ENCODE assay signal across 19 mouse cellular contexts in the genomic region with DNA sequence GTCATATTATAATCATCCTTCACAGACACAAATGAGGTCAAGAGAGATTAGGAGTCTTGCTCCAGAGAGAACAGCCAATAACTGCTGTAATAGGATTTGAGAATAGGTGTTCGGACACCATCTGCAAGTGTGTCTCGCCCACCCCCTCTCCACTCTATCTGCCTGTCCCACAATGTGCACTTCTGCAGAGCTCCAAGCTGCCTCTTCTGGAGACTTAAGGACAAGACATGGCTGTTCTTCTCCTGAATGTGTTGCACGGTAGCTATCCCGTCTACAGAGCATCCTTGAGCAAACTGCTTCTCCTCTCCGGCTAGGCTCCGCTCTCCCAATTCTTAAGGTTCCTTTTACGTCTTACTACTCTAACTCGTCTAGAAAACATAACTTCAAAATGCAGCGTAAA. TPM values are rescaled to one million over a fixed set of nuclear protein-coding genes. Genes with fewer than 3 reads are reported as not detected.
DNase-seq lines count a peak whose midpoint lies in the region; ATAC-seq and TF ChIP-seq lines count a peak whose summit lies in the region.
"Had no signal": no experiment of that assay in that cellular context is flagged by ENCODE, and none has a peak within 500 bp of the region (broad histone marks: within the 10 kb centered on the region; RNA-seq: fewer than 3 reads in every experiment).

No protein-coding gene starts in this region.

- intact Hi-C loops in left cerebral cortex, adult 2 months (cut with DNase I): no loop called here

- ATAC-seq in frontal cortex, adult (ENCODE audit: low TSS enrichment): peak; percentile 81
- ATAC-seq: forebrain, embryonic 13.5 days; hindbrain, embryonic 16.5 days had no signal

- no peak for DNase-seq in frontal cortex, postnatal 25 days (ENCODE audit: low spot score in 2 of 2)
- DNase-seq in left cerebral cortex, adult 2 months (ENCODE audit: extremely low spot score in 1 of 2, low spot score in 2 of 2): no peak
- no peak for DNase-seq in left cerebral cortex, adult 18-20 months (ENCODE audit: low spot score in 2 of 2)
- peak; percentile 55 for DNase-seq in retina, postnatal 1 day
- no peak for DNase-seq in retina, embryonic 14.5 days (ENCODE audit: low spot score)
- no peak for DNase-seq in kidney, postnatal 10 days
- DNase-seq: adrenal gland, postnatal 10 days; cerebellum, adult 18-20 months; cerebellum, adult 9-11 months; cerebellum, postnatal 36 days; gastrocnemius, postnatal 10 days; heart, adult 2 months; heart, postnatal 4 days had no signal

- H3K27ac ChIP-seq in left cerebral cortex, adult 2 months: peak overlapping the region; percentile 66
- H3K27ac ChIP-seq: embryonic facial prominence, embryonic 13.5 days; forebrain, embryonic 13.5 days; heart, adult 2 months; heart, embryonic 13.5 days; hindbrain, embryonic 12.5 days had no signal

- H3K4me3 ChIP-seq in left cerebral cortex, adult 2 months: no peak overlapping the region
- H3K4me3 ChIP-seq: embryonic facial prominence, embryonic 13.5 days; forebrain, embryonic 13.5 days; heart, adult 2 months; heart, embryonic 13.5 days; hindbrain, embryonic 12.5 days had no signal

- no peak; the same call in none of the 2 replicates for TF ChIP-seq CTCF in left cerebral cortex, adult 2 months (IDR thresholded peaks at IDR 0.05)

RNA-seq across cellular contexts. Expression of gene Ssx2ip, which starts 23.0 kb away (rescaled TPM):
- total RNA-seq in left cerebral cortex, adult 2 months (2021): 10 to 100 TPM; 91.0 to 91.6 TPM
- 10 to 100 TPM; 91.0 to 96.5 TPM for total RNA-seq in left cerebral cortex, adult 18-20 months (2021)
